Mouse (Mus musculus) MEL (cell line): ENCODE results near the gene Rcan1. TPM values are rescaled to one million over a fixed set of nuclear protein-coding genes. Genes with fewer than 3 reads are reported as not detected.

Source experiments
- DNase-seq: peaks from one replicate; pipeline ENCODE4 v3.0.0; 2011; ENCODE audit warnings: low read depth, low spot score
- H3K27ac ChIP-seq: 2 replicates; pipeline ENCODE4 v1.5.1; 2012; ENCODE audit warnings: low read depth, mild to moderate bottlenecking, control low read depth, low read length, moderate library complexity; ENCODE audit not compliant: control insufficient read depth
- H3K27me3 ChIP-seq, 2 experiments: fragments of 150-350 bp in 1 of 2; sonication (generic) in 1 of 2; 2 replicates each; pipeline ENCODE4 v1.6.1; 2012; ENCODE audit warnings: low read length in 2 of 2, mild to moderate bottlenecking in 2 of 2, improper control_type of control experiment in 1 of 2, moderate library complexity in 1 of 2; ENCODE audit not compliant: insufficient read depth in 2 of 2, control insufficient read depth in 1 of 2
- H3K36me3 ChIP-seq, 2 experiments: 2 replicates each; pipeline ENCODE4 v1.6.1; 2012 to 2014; ENCODE audit warnings: low read length in 2 of 2, improper control_type of control experiment in 1 of 2, inconsistent platforms in 1 of 2, mild to moderate bottlenecking in 1 of 2; ENCODE audit not compliant: insufficient read depth in 2 of 2, control insufficient read depth in 1 of 2
- H3K4me1 ChIP-seq, 2 experiments: fragments of 150-350 bp in 1 of 2; sonication (generic) in 1 of 2; 2 replicates each; pipeline ENCODE4 v1.6.1; 2012; ENCODE audit warnings: low read length in 2 of 2, improper control_type of control experiment in 1 of 2, mild to moderate bottlenecking in 1 of 2; ENCODE audit not compliant: insufficient read depth in 2 of 2, control insufficient read depth in 1 of 2
- H3K4me3 ChIP-seq, 2 experiments: fragments of 150-350 bp in 1 of 2; sonication (generic) in 1 of 2; 2 replicates each; pipeline ENCODE4 v1.5.1; 2012; ENCODE audit warnings: low read depth in 2 of 2, low read length in 2 of 2, mild to moderate bottlenecking in 2 of 2, moderate library complexity in 2 of 2, control low read depth in 1 of 2, improper control_type of control experiment in 1 of 2; ENCODE audit not compliant: control insufficient read depth in 1 of 2, insufficient read depth in 1 of 2
- H3K79me2 ChIP-seq: 2 replicates; pipeline ENCODE4 v1.6.1; 2012; ENCODE audit warnings: mild to moderate bottlenecking, low read length, moderate library complexity; ENCODE audit not compliant: control insufficient read depth, poor library complexity, insufficient read depth
- H3K9ac ChIP-seq: 2 replicates; pipeline ENCODE4 v1.6.1; 2012; ENCODE audit warnings: low read depth, mild to moderate bottlenecking, control low read depth, low read length, moderate library complexity; ENCODE audit not compliant: control insufficient read depth, poor library complexity, severe bottlenecking
- H3K9me3 ChIP-seq: fragments of 150-350 bp; sonication (generic); replicated peaks from 2 replicates; pipeline ENCODE4 v1.6.1; 2012; ENCODE audit warnings: mild to moderate bottlenecking, low read length, improper control_type of control experiment, moderate library complexity; ENCODE audit not compliant: insufficient read depth
- BHLHE40 ChIP-seq: IDR thresholded peaks from 2 replicates; pipeline ENCODE4 v1.6.1; 2012; ENCODE audit warnings: low read depth, mild to moderate bottlenecking, inconsistent platforms, low read length, improper control_type of control experiment, borderline replicate concordance
- ELF1 ChIP-seq: IDR thresholded peaks from 2 replicates; pipeline ENCODE4 v1.6.1; 2014; ENCODE audit warnings: low read depth, mild to moderate bottlenecking, inconsistent platforms, low read length, improper control_type of control experiment, moderate library complexity
- GATA1 ChIP-seq: IDR thresholded peaks from 2 replicates; pipeline ENCODE4 v1.6.1; 2011; ENCODE audit warnings: low read depth, low read length, improper control_type of control experiment
- MAFK ChIP-seq: IDR thresholded peaks from 2 replicates; pipeline ENCODE4 v1.6.1; 2011; ENCODE audit warnings: low read depth, mild to moderate bottlenecking, low read length, improper control_type of control experiment, borderline replicate concordance
- MAZ ChIP-seq: IDR thresholded peaks from 2 replicates; pipeline ENCODE4 v1.6.1; 2012; ENCODE audit warnings: low read depth, mild to moderate bottlenecking, inconsistent platforms, low read length, improper control_type of control experiment
- MEF2A ChIP-seq: IDR thresholded peaks from 2 replicates; pipeline ENCODE4 v1.6.1; 2014; ENCODE audit warnings: low read depth, mild to moderate bottlenecking, inconsistent platforms, low read length, improper control_type of control experiment; ENCODE audit not compliant: poor library complexity, insufficient replicate concordance, severe bottlenecking; ENCODE audit errors: extremely low read depth
- MXI1 ChIP-seq: IDR thresholded peaks from 2 replicates; pipeline ENCODE4 v1.6.1; 2011; ENCODE audit warnings: mild to moderate bottlenecking, low read depth, low read length, improper control_type of control experiment
- POLR2A ChIP-seq, 2 experiments: IDR thresholded peaks; 2 replicates each; pipeline ENCODE4 v1.6.1; 2011 to 2012; ENCODE audit warnings: low read length in 2 of 2, mild to moderate bottlenecking in 2 of 2, control low read depth in 1 of 2, improper control_type of control experiment in 1 of 2, low read depth in 1 of 2, moderate library complexity in 1 of 2; ENCODE audit not compliant: control insufficient read depth in 1 of 2, insufficient read depth in 1 of 2, poor library complexity in 1 of 2
- RCOR1 ChIP-seq: IDR thresholded peaks from 2 replicates; pipeline ENCODE4 v1.6.1; 2012; ENCODE audit warnings: low read depth, mild to moderate bottlenecking, inconsistent platforms, low read length, improper control_type of control experiment
- SIN3A ChIP-seq: IDR thresholded peaks from 2 replicates; pipeline ENCODE4 v1.6.1; 2012; ENCODE audit warnings: low read length, improper control_type of control experiment, inconsistent platforms
- SMC3 ChIP-seq: IDR thresholded peaks from 2 replicates; pipeline ENCODE4 v1.6.1; 2011; ENCODE audit warnings: low read depth, low read length, improper control_type of control experiment
- TBP ChIP-seq: IDR thresholded peaks from 2 replicates; pipeline ENCODE4 v1.8.0; 2011; ENCODE audit warnings: low read depth, low read length, improper control_type of control experiment
- UBTF ChIP-seq: IDR thresholded peaks from 2 replicates; pipeline ENCODE4 v1.6.1; 2012; ENCODE audit warnings: low read depth, mild to moderate bottlenecking, inconsistent platforms, low read length, improper control_type of control experiment, moderate library complexity, borderline replicate concordance; ENCODE audit not compliant: insufficient read depth
- USF2 ChIP-seq, 2 experiments: IDR thresholded peaks; 2 replicates each; pipeline ENCODE4 v1.6.1; 2011 to 2012; ENCODE audit warnings: improper control_type of control experiment in 2 of 2, low read length in 2 of 2, borderline replicate concordance in 1 of 2, inconsistent platforms in 1 of 2, low read depth in 1 of 2, mild to moderate bottlenecking in 1 of 2; ENCODE audit not compliant: insufficient read depth in 1 of 2
- ZNF384 ChIP-seq: IDR thresholded peaks from 2 replicates; pipeline ENCODE4 v1.6.1; 2012; ENCODE audit warnings: low read depth, mild to moderate bottlenecking, inconsistent platforms, low read length, improper control_type of control experiment
- polyA plus RNA-seq, 2 experiments: library from polyadenylated mRNA; stranded (reverse) in 1 of 2; unstranded in 1 of 2; fragments of >175 nt in 1 of 2; fragments of >200 nt in 1 of 2; gene quantifications; 2 replicates each; pipeline versions ENCODE4 v1.2.1 to v1.2.4; 2012; ENCODE audit warnings: low replicate concordance in 2 of 2, low read depth in 1 of 2; ENCODE audit not compliant: insufficient read length in 2 of 2, insufficient read depth in 1 of 2, missing spikeins in 1 of 2
- total RNA-seq: library from RNA; depleted of rRNA; stranded (reverse); fragments of 300-350 nt; gene quantifications from 2 replicates; pipeline ENCODE4 v1.2.3, GENCODE M21; 2012

Rcan1 gene
- total and polyA plus RNA-seq, 3 experiments: 9.5 to 14.6 TPM; not detected in 1

DNA sequence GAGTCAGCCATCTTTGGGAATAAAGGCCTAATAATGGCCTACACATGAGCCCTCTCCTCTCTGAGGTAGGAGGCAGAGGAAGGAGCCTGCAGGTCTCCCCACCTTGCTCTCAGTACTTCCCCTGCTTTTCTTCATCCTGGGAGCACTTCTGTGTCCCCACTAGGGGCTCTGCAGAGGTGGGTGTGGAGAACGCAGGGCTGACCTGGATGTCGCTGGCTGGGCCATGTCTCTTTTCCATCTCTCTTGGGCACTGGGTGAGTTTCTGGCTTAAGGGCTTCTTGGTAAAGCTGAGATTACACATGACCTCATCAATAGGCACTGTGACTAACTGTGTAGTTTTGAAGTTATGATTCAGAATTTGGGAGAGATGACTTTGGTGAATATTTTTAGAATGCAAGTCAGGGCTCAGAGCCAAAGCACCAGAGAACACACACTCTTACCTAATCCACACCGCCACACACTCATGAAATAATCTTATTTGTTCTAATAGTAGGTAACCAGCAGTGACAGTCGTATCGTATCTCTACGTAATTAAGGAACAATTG, 72.0 kb downstream of the Rcan1 start:
- no peak overlapping the region for H3K4me3 ChIP-seq
- no peaks in the 10 kb centered on the region for H3K27me3 ChIP-seq
- H3K36me3 ChIP-seq: no peaks in the 10 kb centered on the region
- no peak for DNase-seq
- no peak overlapping the region for H3K27ac ChIP-seq
- H3K9ac ChIP-seq: no peak overlapping the region
- H3K79me2 ChIP-seq: no peaks in the 10 kb centered on the region
- no peaks in the 10 kb centered on the region for H3K9me3 ChIP-seq
- TF ChIP-seq ELF1 (no peak), BHLHE40 (no peak), SMC3 (no peak), SIN3A (no peak), ZNF384 (no peak), MAZ (no peak), TBP (no peak), MEF2A (no peak), RCOR1 (no peak), POLR2A (IDR thresholded peaks at IDR 0.05; ENCODE audit: control insufficient read depth in 1 of 2, insufficient read depth in 1 of 2, low read depth in 1 of 2, low read length in 2 of 2, poor library complexity in 1 of 2) (no peak), GATA1 (no peak), MAFK (no peak), USF2 (IDR thresholded peaks at IDR 0.05; ENCODE audit: borderline replicate concordance in 1 of 2, insufficient read depth in 1 of 2, low read depth in 1 of 2, low read length in 2 of 2) (no peak)
- TF ChIP-seq, all 39 proteins: peak for 0
- H3K4me1 ChIP-seq: no peaks in the 10 kb centered on the region

DNA sequence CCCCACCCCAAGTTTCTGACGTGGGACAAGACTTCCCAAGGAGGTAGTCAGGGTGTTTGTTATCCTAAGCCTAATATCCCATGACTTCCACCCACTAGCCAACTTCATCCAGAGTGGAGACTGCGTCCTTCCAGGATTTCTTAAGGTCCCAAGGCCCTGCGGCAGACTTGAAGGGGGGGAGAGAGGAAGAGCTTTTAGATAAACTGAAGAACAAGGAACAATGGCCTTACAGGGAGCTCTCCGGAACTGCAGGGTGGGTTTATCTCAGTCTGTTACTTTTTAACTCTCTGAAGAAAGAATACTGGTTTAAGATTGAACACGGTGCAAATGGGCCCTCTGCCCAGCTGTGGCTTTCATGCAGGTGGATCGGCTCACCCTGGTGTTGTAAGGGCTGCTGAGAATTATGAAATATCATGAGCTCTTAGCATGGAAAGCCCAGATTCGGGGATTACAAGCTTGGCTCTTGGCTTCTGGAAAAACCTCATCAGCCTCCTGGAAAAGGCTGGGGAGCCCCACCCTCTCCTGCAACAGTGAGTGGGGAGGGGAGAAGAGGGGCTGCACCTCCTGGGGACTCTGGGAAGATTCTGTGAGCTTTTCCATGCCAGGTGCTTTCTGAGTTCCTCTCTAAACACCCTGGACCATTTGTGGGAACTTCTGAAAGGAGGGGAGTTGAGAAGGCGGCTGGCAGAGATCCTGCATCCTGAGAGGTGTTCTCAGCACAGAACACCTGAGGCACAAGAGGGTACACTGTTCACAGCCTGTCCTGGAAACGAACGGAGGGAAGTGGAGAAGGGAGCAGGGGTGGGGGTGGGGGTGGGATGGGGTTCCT, 72.7 kb downstream of the Rcan1 start:
- no peak overlapping the region for H3K27ac ChIP-seq
- H3K4me1 ChIP-seq: no peaks in the 10 kb centered on the region
- no peak overlapping the region for H3K4me3 ChIP-seq
- H3K79me2 ChIP-seq: no peaks in the 10 kb centered on the region
- H3K9ac ChIP-seq: no peak overlapping the region
- H3K9me3 ChIP-seq: no peaks in the 10 kb centered on the region
- DNase-seq: no peak
- H3K27me3 ChIP-seq: no peaks in the 10 kb centered on the region
- no peaks in the 10 kb centered on the region for H3K36me3 ChIP-seq
- TF ChIP-seq UBTF: no peak
- no peak for TF ChIP-seq MXI1
